Mouse (Mus musculus) spleen, postnatal 36 days (tissue): Measurements from ENCODE around the gene Zfp710.
"Not testable (repeated sequence)": the region's sequence is repeated elsewhere in the genome, so short reads cannot be mapped to it uniquely, and the experiment has no call there.

Source experiments
- DNase-seq, 2 experiments: peaks; one replicate each; pipeline ENCODE4 v3.0.0; 2022; ENCODE audit warnings: low spot score in 2 of 2, mixed read lengths in 1 of 2

Zfp710 gene

GRCm38 (mm10) chr7:80024521-80025390 lies at the start of gene Zfp710:
Gene Zfp710 (plus strand): TSS chr7:80024814.
- peak; percentile 78 to 81 for DNase-seq

GRCm38 (mm10) chr7:79975316-79975715 lies 49.3 kb upstream of the Zfp710 start:
- no peak for DNase-seq

GRCm38 (mm10) chr7:79986717-79987116 lies 37.9 kb upstream of the Zfp710 start:
- DNase-seq, result no peak

GRCm38 (mm10) chr7:79987745-79988144 lies 36.9 kb upstream of the Zfp710 start:
- DNase-seq, result no peak

GRCm38 (mm10) chr7:79988466-79988865 lies 36.1 kb upstream of the Zfp710 start:
- DNase-seq, result not testable (repeated sequence)

GRCm38 (mm10) chr7:79994476-79994875 lies 30.1 kb upstream of the Zfp710 start:
- DNase-seq, result peak in 1 of 2 experiments; percentile 9

GRCm38 (mm10) chr7:79997761-79998160 lies 26.9 kb upstream of the Zfp710 start:
- DNase-seq, result no peak

GRCm38 (mm10) chr7:80002353-80003055 lies 22.1 kb upstream of the Zfp710 start:
- DNase-seq, result no peak

- no peak for DNase-seq
These were observed 19.6 kb upstream of the Zfp710 start for GRCm38 (mm10) chr7:80004776-80005554.

GRCm38 (mm10) chr7:80010680-80011079 lies 13.9 kb upstream of the Zfp710 start:
- DNase-seq, result no peak

- DNase-seq, result peak; percentile 45 to 65
These were observed 13.1 kb upstream of the Zfp710 start for GRCm38 (mm10) chr7:80011470-80011869.

- no peak for DNase-seq
These were observed 10.6 kb upstream of the Zfp710 start for GRCm38 (mm10) chr7:80013884-80014550.

- no peak for DNase-seq
These were observed 9.5 kb upstream of the Zfp710 start for GRCm38 (mm10) chr7:80014826-80015755.

GRCm38 (mm10) chr7:80018506-80019452 lies 5.8 kb upstream of the Zfp710 start:
- DNase-seq, result peak in 1 of 2 experiments; percentile 56

- DNase-seq, result peak; percentile 56 to 66
These were observed 786 bp upstream of the Zfp710 start for GRCm38 (mm10) chr7:80023621-80024435.

GRCm38 (mm10) chr7:80025391-80026117 lies 940 bp downstream of the Zfp710 start:
- DNase-seq, result peak; percentile 43 to 46

- peak; percentile 44 to 64 for DNase-seq
These were observed 1.7 kb downstream of the Zfp710 start for GRCm38 (mm10) chr7:80026118-80026989.
